In the genomic region with DNA sequence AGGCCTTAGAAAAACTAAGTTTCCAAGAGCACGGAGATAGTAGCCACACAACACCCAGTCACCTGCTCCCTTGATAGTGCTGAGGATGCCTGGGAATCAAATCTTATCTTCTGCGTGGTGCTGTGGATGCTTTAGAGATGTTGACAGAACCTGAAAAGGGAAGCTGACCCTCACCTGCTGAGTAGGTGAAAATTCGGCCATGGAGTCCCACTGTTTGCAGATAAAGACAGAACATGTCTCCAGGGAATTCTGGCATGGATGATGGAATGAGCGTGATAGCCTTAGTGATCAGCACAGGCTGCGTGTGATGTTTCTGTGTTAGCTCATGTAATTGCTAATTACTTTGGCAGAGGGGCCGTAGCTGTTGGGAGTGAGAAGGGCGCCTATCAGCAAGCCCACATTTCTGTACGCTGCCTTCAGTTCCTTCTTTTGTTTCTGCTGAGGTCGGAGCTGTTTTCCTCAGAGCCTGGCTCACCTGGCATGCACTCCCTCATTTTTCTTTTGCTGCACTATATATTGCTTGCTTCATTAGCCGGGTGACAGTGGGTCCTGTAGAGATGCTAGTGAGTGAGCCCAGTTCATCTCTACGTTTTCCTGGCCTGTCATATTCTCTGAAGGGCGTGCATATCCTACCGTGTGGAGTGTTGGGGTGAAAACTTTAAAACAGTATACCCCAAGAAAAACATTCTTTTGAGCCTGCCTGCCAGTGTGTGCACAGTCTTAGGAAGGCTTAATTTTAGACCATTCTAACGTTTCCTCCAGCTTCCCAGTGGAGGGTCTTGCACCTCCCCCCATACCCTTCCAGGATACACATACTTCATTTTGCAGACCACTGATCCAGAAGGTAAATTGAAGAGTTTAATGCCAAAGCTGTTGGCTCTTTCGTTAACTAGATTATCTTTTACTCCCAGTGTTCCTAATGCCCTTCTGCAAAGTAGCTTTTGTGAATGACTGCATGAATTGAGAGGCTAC, we compare ENCODE assay signal across 10 mouse cellular contexts. TPM values are rescaled to one million over a fixed set of nuclear protein-coding genes. Genes with fewer than 3 reads are reported as not detected.
DNase-seq lines count a peak whose midpoint lies in the region; ATAC-seq and TF ChIP-seq lines count a peak whose summit lies in the region.
"Had no signal": no experiment of that assay in that cellular context is flagged by ENCODE, and none has a peak within 500 bp of the region (broad histone marks: within the 10 kb centered on the region; RNA-seq: fewer than 3 reads in every experiment).

No protein-coding gene starts in this region.

- TF ChIP-seq CTCF in MEL (IDR thresholded peaks at IDR 0.05 in 2 of 3, conservative IDR thresholded peaks at IDR 0.05 in 1 of 3; ENCODE audit: control insufficient read depth in 1 of 3, insufficient read depth in 1 of 3, low read depth in 2 of 3, low read length in 3 of 3, poor library complexity in 1 of 3, severe bottlenecking in 1 of 3), result no peak

- peak; percentile 85 for DNase-seq in MEL (ENCODE audit: low read depth, low spot score)
- DNase-seq in urinary bladder, postnatal 10 days (ENCODE audit: low spot score), result no peak
- DNase-seq in spleen, postnatal 4 days (ENCODE audit: low spot score in 2 of 2), result no peak
- no peak for DNase-seq in embryo, embryonic 9.5 days (ENCODE audit: extremely low spot score)
- DNase-seq: lung, postnatal 10 days had no signal

- H3K9me3 ChIP-seq in heart, embryonic 13.5 days, result no peaks in the 10 kb centered on the region
- H3K9me3 ChIP-seq in heart, embryonic 11.5 days (replicated peaks; ENCODE audit: control insufficient read depth, low read length), result no peaks in the 10 kb centered on the region
- H3K9me3 ChIP-seq in MEL (replicated peaks; ENCODE audit: insufficient read depth, low read length), result no peaks in the 10 kb centered on the region
- H3K9me3 ChIP-seq in forebrain, embryonic 13.5 days (replicated peaks), result no peaks in the 10 kb centered on the region

- TF ChIP-seq RAD21 in MEL (IDR thresholded peaks at IDR 0.05; ENCODE audit: low read depth, low read length), result no peak

- peak overlapping the region; percentile 7 for H3K9ac ChIP-seq in heart, embryonic 13.5 days
- no peak overlapping the region for H3K9ac ChIP-seq in heart, embryonic 11.5 days (ENCODE audit: low read depth, low read length)
- no peak overlapping the region for H3K9ac ChIP-seq in MEL (ENCODE audit: control insufficient read depth, low read depth, low read length, poor library complexity, severe bottlenecking)
- peak overlapping the region; percentile 47; the same call in 1 of the 2 replicates for H3K9ac ChIP-seq in forebrain, embryonic 13.5 days

- no peak for ATAC-seq in heart, embryonic 13.5 days (ENCODE audit: extremely low read depth, insufficient number of reproducible peaks, low FRiP score, low TSS enrichment)
- no peak for ATAC-seq in heart, embryonic 11.5 days (replicated peaks; ENCODE audit: insufficient number of reproducible peaks, low FRiP score, low TSS enrichment)
- peak; percentile 44 for ATAC-seq in forebrain, embryonic 13.5 days
- peak; percentile 26 for ATAC-seq in megakaryocyte progenitor cell, adult 5-6 weeks (replicated peaks; ENCODE audit: poor library complexity)

- WGBS in heart, embryonic 13.5 days, result 39% methylated on average over 15 of the region's 15 CpGs
- WGBS in heart, embryonic 11.5 days (ENCODE audit: insufficient replicate concordance), result 45% methylated on average over 15 of the region's 15 CpGs
- WGBS in forebrain, embryonic 13.5 days, result 24% methylated on average over 15 of the region's 15 CpGs

- H3K4me3 ChIP-seq in heart, embryonic 13.5 days, result no peak overlapping the region
- H3K4me3 ChIP-seq in heart, embryonic 11.5 days (ENCODE audit: low read depth, low read length), result no peak overlapping the region
- peak overlapping the region in 1 of 2 experiments; percentile 16; a peak in 1 of 4 replicates for H3K4me3 ChIP-seq in MEL (ENCODE audit: control insufficient read depth in 1 of 2, insufficient read depth in 1 of 2, low read depth in 2 of 2, low read length in 2 of 2)
- no peak overlapping the region for H3K4me3 ChIP-seq in forebrain, embryonic 13.5 days
- H3K4me3 ChIP-seq: erythroblast, embryonic 14.5 days had no signal

- TF ChIP-seq EP300 in MEL (IDR thresholded peaks at IDR 0.05; ENCODE audit: low read depth in 1 of 2, low read length in 2 of 2), result peak; percentile 70 to 71; a peak in 3 of 4 replicates

- H3K36me3 ChIP-seq in heart, embryonic 13.5 days, result no peaks in the 10 kb centered on the region
- H3K36me3 ChIP-seq in heart, embryonic 11.5 days (ENCODE audit: control insufficient read depth, insufficient read depth, low read length), result no peaks in the 10 kb centered on the region
- peaks cover 0 to 49% of the 10 kb centered on the region in 2 experiments; a peak in 2 of 4 replicates for H3K36me3 ChIP-seq in MEL (ENCODE audit: control insufficient read depth in 1 of 2, insufficient read depth in 2 of 2, low read length in 2 of 2)
- no peaks in the 10 kb centered on the region for H3K36me3 ChIP-seq in forebrain, embryonic 13.5 days (ENCODE audit: poor library complexity, severe bottlenecking)

- peaks cover 94% of the 10 kb centered on the region for H3K4me1 ChIP-seq in heart, embryonic 13.5 days
- peaks cover 42% of the 10 kb centered on the region for H3K4me1 ChIP-seq in heart, embryonic 11.5 days (ENCODE audit: control insufficient read depth, insufficient read depth, low read length)
- H3K4me1 ChIP-seq in MEL (ENCODE audit: control insufficient read depth in 1 of 2, insufficient read depth in 2 of 2, low read length in 2 of 2), result peaks cover 45 to 46% of the 10 kb centered on the region in 2 experiments
- peaks cover 95% of the 10 kb centered on the region for H3K4me1 ChIP-seq in forebrain, embryonic 13.5 days

- TF ChIP-seq POLR2A in MEL (IDR thresholded peaks at IDR 0.05; ENCODE audit: control insufficient read depth in 1 of 2, insufficient read depth in 1 of 2, low read depth in 1 of 2, low read length in 2 of 2, poor library complexity in 1 of 2), result no peak

- peak overlapping the region; percentile 24; the same call in 1 of the 2 replicates for H3K4me2 ChIP-seq in heart, embryonic 13.5 days
- no peak overlapping the region for H3K4me2 ChIP-seq in heart, embryonic 11.5 days
- peak overlapping the region; percentile 39 for H3K4me2 ChIP-seq in forebrain, embryonic 13.5 days

- H3K27ac ChIP-seq in heart, embryonic 13.5 days (replicated peaks), result peak overlapping the region; percentile 45; the same call in 1 of the 2 replicates
- no peak overlapping the region for H3K27ac ChIP-seq in heart, embryonic 11.5 days (ENCODE audit: low read depth, low read length)
- H3K27ac ChIP-seq in MEL (ENCODE audit: control insufficient read depth, low read depth, low read length), result peak overlapping the region; percentile 56
- H3K27ac ChIP-seq in forebrain, embryonic 13.5 days, result peak overlapping the region; percentile 78

- no peaks in the 10 kb centered on the region for H3K27me3 ChIP-seq in heart, embryonic 13.5 days (replicated peaks)
- no peaks in the 10 kb centered on the region for H3K27me3 ChIP-seq in heart, embryonic 11.5 days (ENCODE audit: control insufficient read depth, insufficient read depth, low read length)
- H3K27me3 ChIP-seq in MEL (ENCODE audit: control insufficient read depth in 1 of 2, insufficient read depth in 2 of 2, low read length in 2 of 2), result no peaks in the 10 kb centered on the region
- H3K27me3 ChIP-seq in forebrain, embryonic 13.5 days, result no peaks in the 10 kb centered on the region

- peaks cover 13% of the 10 kb centered on the region for H3K79me2 ChIP-seq in MEL (ENCODE audit: control insufficient read depth, insufficient read depth, low read length, poor library complexity)

TF ChIP-seq in MEL, 35 proteins besides CTCF, POLR2A, EP300 and RAD21 (continues in another document):
- TF ChIP-seq USF1 (IDR thresholded peaks at IDR 0.05; ENCODE audit: low read depth, low read length) (no peak), ZMIZ1 (IDR thresholded peaks at IDR 0.05; ENCODE audit: low read depth, low read length) (no peak), USF2 (IDR thresholded peaks at IDR 0.05; ENCODE audit: borderline replicate concordance in 1 of 2, insufficient read depth in 1 of 2, low read depth in 1 of 2, low read length in 2 of 2) (no peak), MXI1 (IDR thresholded peaks at IDR 0.05; ENCODE audit: low read depth, low read length) (peak; percentile 51; the same call in 1 of the 2 replicates), POLR2AphosphoS5 (IDR thresholded peaks at IDR 0.05; ENCODE audit: borderline replicate concordance, low read depth, low read length) (no peak), SMC3 (IDR thresholded peaks at IDR 0.05; ENCODE audit: low read depth, low read length) (no peak; the same call in 1 of the 2 replicates), TBP (IDR thresholded peaks at IDR 0.05; ENCODE audit: low read depth, low read length) (peak; percentile 74), GATA1 (IDR thresholded peaks at IDR 0.05; ENCODE audit: low read depth, low read length) (peak; percentile 38; the same call in 1 of the 2 replicates), NELFE (IDR thresholded peaks at IDR 0.05; ENCODE audit: low read depth, low read length) (no peak), ELF1 (IDR thresholded peaks at IDR 0.05; ENCODE audit: low read depth, low read length) (no peak), MAFK (IDR thresholded peaks at IDR 0.05; ENCODE audit: borderline replicate concordance, low read depth, low read length) (peak; percentile 69; the same call in 1 of the 2 replicates), SIN3A (IDR thresholded peaks at IDR 0.05; ENCODE audit: low read length) (peak; percentile 72), UBTF (IDR thresholded peaks at IDR 0.05; ENCODE audit: borderline replicate concordance, insufficient read depth, low read depth, low read length) (no peak), ZKSCAN1 (IDR thresholded peaks at IDR 0.05; ENCODE audit: low read depth, low read length) (no peak), ETS1 (IDR thresholded peaks at IDR 0.05; ENCODE audit: low read depth, low read length) (peak; percentile 60), TCF12 (IDR thresholded peaks at IDR 0.05; ENCODE audit: low read depth, low read length) (peak; percentile 80), POLR2AphosphoS2 (IDR thresholded peaks at IDR 0.05; ENCODE audit: low read length) (no peak), CHD2 (IDR thresholded peaks at IDR 0.05; ENCODE audit: low read length) (no peak), ZC3H11A (IDR thresholded peaks at IDR 0.05; ENCODE audit: low read depth, low read length) (no peak)

RNA-seq across cellular contexts. Expression of a gene that starts 21.6 kb away (rescaled TPM):
- polyA plus RNA-seq in heart, embryonic 13.5 days (2015; fragmentation: Nextera tagmentation; extraction: Ambion mirVana), result 11.9 and 12.1 TPM in 2 replicates
- 12.5 and 13.4 TPM in 2 replicates for polyA plus RNA-seq in heart, embryonic 11.5 days (2014; fragmentation: Nextera tagmentation; extraction: Ambion mirVana)
- 16.6 and 22.7 TPM in 2 replicates for total RNA-seq in MEL (2012; rRNA removed)
- polyA plus RNA-seq in MEL (2012; ENCODE audit: insufficient read depth in 1 of 2, insufficient read length in 2 of 2, low read depth in 1 of 2, low replicate concordance in 2 of 2, missing spikeins in 1 of 2), result 10 to 100 TPM; 16.2 to 36.6 TPM
- 18.6 and 19.9 TPM in 2 replicates for polyA plus RNA-seq in forebrain, embryonic 13.5 days (2015; fragmentation: Nextera tagmentation; extraction: Ambion mirVana)
- total RNA-seq in megakaryocyte progenitor cell, adult 5-6 weeks (2015), result 23.5 and 23.6 TPM in 2 replicates
- 20.9 and 21.8 TPM in 2 replicates for total RNA-seq in megakaryocyte progenitor cell, adult 5-6 weeks (2017)

Comparison
In these comparisons a context has a peak if more than half of its experiments do, and no peak if none do; other contexts are left out.
1. H3K9ac ChIP-seq: peak in heart, embryonic 13.5 days (single experiment) and forebrain, embryonic 13.5 days (single experiment); none in heart, embryonic 11.5 days (single experiment) and MEL (single experiment).
2. ATAC-seq: peak in forebrain, embryonic 13.5 days (single experiment) and megakaryocyte progenitor cell, adult 5-6 weeks (single experiment); none in heart, embryonic 13.5 days (single experiment) and heart, embryonic 11.5 days (single experiment).